Mouse (Mus musculus): ENCODE measurements around the gene Gpatch8. TPM values are rescaled to one million over a fixed set of nuclear protein-coding genes. Genes with fewer than 3 reads are reported as not detected.
A peak's percentile ranks its signal among the peaks of the same experiment; 100 is the strongest.

Gene Gpatch8
- total RNA-seq, 4 experiments from 2014 or later, result 17.7 to 24.0 (median 22.8) TPM

DNA sequence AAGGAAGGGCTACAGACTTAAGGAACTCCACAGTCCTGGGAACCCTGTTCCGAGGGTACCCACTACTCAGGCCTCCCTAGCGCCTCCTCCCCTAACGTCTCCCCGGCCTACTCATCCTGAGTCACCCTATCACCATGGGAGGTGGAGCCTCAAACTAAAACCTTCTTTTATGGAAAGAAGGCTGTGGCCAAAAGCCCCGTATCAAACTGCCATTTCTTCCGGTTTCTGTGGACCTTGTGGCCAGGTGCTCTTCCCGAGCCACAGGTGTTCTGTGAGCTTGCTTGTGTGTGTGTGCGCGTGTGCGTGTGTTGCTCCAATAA lies 119.8 kb downstream of the Gpatch8 start:
- no peak for DNase-seq (ENCODE audit: low spot score in 2 of 2)

DNA sequence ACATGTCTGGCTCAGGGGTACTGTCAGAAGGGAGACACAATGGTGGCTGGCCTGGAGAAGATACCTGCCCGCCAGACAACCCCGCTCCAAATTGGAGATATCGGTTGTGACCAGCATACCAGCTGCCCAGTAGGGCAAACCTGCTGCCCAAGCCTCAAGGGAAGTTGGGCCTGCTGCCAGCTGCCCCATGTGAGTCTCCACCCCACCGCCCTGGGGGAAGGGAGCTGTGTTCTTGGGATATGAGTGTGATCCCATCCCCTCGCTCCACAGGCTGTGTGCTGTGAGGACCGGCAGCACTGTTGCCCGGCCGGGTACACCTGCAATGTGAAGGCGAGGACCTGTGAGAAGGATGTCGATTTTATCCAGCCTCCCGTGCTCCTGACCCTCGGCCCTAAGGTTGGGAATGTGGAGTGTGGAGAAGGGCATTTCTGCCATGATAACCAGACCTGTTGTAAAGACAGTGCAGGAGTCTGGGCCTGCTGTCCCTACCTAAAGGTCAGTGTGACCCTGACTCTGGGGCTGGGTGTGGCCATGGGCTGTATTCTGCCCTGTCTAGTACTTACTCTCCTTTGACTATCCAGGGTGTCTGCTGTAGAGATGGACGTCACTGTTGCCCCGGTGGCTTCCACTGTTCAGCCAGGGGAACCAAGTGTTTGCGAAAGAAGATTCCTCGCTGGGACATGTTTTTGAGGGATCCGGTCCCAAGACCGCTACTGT lies 120.3 kb downstream of the Gpatch8 start:
- no peak for DNase-seq (ENCODE audit: low spot score in 2 of 2)

DNA sequence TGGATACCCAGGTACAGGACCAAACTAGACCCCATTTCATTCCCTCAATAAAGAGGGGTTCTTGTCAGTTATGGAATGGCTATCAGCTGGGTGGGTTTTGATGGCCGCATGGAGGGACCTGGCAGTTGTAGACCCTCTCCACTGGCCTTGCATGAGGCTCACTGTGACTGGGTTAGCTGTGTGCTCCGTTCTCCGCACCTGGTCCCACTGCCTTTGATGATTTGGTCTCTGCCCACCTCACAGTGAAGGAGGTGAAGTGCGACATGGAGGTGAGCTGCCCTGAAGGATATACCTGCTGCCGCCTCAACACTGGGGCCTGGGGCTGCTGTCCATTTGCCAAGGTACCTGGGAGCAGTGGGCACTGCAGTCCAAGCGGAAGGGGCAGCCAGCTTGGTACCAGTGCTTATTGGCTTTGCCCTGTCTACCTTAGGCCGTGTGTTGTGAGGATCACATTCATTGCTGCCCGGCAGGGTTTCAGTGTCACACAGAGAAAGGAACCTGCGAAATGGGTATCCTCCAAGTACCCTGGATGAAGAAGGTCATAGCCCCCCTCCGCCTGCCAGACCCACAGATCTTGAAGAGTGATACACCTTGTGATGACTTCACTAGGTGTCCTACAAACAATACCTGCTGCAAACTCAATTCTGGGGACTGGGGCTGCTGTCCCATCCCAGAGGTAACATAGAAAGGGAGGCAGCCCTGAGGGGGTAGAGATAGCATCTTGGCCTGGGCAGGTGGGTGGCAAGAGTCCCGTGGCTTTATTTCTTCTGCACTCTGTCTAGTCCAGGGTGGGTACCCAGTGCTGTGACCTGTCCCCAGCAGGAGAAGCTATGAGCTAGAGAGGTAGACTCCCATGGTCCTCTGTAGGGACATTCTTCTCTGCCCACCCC lies 121.1 kb downstream of the Gpatch8 start:
- no peak for DNase-seq (ENCODE audit: low spot score in 2 of 2)

DNA sequence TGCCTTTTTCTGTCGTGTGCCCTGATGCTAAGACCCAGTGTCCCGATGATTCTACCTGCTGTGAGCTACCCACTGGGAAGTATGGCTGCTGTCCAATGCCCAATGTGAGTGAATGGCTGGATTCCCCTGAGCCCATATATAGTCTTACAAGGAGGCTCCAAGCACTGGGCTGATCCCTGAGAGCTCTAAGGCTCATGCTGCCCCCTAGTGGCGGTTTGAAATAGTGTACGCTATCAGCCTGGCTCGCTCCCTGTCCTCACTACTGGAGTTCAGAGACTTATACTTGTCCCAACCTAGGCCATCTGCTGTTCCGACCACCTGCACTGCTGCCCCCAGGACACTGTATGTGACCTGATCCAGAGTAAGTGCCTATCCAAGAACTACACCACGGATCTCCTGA lies 121.8 kb downstream of the Gpatch8 start:
- peak; percentile 76 for DNase-seq (ENCODE audit: low spot score in 2 of 2)

DNA sequence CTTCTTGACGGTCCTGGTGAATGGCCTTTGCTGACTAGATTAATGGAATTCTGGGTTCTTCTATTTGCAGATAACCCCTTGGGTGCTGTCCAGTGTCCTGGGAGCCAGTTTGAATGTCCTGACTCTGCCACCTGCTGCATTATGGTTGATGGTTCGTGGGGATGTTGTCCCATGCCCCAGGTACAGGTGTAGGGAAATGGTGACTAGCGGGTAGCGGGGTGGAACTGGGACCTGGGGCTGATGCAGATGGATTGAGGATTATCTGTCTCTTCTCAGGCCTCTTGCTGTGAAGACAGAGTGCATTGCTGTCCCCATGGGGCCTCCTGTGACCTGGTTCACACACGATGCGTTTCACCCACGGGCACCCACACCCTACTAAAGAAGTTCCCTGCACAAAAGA lies 122.3 kb downstream of the Gpatch8 start:
- DNase-seq (ENCODE audit: low spot score in 2 of 2), result no peak

DNA sequence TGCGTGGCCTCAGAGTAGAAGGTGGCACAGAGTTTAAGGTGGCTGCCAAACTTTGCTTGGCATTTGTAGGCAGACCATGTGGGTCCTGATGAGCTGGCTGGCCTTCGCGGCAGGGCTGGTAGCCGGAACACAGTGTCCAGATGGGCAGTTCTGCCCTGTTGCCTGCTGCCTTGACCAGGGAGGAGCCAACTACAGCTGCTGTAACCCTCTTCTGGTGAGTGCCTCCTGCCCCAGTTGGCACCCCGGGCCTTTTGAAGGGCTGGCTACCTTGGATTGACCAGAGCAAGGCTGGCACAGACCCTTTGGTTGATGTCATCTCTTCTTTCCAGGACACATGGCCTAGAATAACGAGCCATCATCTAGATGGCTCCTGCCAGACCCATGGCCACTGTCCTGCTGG lies 123.3 kb downstream of the Gpatch8 start:
- peak; percentile 81 to 87 for DNase-seq (ENCODE audit: low spot score in 2 of 2)

DNA sequence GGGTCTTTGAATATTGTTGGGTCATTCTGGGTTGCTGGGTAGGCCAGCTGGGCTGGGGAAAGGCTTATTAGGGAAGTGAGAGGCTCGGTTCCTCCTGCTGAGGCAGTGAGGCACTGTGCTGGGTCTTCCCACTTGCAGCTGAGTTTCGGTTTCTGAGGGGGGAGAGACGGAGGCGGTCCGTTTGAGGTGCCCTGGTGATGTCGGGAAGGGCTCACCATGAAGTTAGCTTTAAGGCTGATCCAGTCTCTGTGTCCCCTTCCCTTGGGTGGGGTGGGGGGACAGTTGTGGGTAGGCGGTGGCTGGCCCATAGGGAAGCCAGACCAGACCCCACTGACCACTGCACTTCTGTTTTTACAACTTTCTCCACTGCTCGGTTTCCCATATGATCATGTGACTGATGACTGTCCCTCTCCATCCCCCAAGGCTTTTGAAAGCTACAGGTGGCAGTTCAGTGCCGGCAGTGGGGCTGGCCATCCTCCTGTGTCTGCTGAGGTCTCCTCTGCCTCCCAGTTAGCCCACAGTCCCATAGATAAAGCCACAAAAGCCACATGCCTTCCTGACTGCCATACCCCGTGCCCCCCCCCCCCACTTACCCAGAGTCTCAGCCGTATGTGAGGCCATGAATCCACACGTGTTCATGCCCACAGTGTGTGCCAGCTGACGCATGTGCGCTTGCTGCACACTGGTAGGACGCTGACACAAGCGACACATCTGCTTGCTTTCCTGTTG lies 123.9 kb downstream of the Gpatch8 start:
- no peak for DNase-seq (ENCODE audit: low spot score in 2 of 2)

DNA sequence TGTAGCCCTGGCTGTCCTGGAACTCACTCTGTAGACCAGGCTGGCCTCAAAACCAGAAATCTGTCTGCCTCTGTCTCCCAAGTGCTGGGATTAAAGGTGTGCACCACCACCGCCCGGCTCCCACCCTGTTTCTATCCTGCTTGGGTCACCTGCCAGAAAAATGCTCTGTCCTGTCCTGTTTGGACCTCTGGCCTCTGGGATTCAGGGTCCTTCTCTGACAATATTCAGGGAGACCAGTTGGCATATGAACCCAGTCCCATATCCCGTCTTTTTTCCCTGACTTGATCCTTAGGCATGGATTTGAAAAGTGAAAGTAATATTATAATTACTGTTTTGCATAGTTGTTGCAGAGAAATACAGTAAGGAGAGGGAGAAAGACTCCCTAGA lies 124.5 kb downstream of the Gpatch8 start:
- no peak for DNase-seq (ENCODE audit: low spot score in 2 of 2)

DNA sequence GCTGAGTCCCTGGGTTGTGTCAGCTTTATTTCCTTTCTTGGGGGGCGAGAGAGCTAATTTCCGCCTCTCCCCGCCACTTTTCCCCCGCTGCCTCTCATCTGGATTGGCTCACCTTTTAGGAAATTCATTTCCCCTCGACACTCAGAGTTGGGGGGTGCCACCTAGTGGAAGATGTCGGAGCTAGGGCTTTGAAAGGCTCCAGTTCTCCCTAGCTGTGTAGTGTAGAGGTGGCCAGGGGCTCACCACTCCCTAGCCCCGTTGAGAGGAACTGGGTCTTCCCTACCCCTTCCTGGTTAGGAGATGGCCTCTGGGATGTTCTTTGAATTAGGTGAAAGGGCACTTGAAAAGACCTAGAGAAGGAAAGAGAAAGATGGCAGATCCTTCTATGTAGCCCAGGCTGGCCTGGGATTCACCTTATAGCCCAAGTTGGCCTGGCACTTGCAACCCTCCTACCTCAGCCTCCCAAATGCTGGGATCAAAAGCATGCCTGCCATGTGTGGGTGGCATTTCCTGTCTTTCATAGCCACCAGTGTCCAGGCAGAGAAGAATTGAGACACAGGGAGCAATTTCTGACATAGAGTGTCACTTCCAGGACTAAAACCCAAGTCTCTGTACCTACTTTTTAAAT lies 125.1 kb downstream of the Gpatch8 start:
- DNase-seq (ENCODE audit: low spot score in 2 of 2), result peak; percentile 64 to 76

DNA sequence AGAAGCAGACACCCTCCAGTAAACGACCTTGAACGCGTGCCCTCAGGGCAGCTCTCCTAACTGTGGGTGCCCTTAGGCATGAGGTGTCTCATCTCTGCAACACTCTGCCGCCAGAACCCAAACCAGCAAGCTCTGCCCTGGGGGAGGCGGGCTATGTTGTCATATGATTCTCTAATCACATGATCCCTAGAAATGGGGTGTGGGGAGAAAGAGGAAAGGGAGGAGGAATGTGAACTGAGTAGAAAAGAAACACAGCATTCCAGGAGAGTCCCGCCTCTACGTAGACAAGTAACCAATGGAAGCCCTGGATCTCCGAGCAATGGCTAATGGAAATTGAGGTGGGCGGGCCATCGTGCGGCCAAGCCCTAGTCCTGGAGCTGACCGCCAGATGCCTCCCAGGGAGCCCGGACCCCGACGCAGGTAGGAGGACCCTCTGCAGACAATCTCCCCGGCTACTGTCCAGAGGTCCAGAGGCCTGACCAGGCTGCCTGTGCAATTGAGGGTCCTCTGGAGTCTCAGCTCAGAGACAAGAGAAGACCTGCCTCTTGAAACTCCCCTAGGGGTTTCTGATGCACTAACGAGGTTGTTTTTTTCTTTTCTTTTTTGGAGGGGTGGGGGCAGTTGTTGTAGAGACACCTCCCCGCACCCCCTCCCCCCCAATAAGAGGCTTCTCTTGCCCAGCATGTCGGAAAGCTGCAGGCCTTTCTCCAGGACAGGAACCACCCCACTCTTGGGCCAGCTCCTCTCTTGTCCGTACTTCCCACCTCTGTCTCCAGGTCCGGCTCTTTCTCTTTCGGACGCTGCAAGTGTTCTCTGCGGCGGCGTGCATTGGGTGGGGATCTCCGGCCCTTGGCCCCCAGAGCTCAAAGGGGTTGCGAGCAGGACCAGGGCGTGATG lies 125.8 kb downstream of the Gpatch8 start, which contains the start of gene Grn:
Gene Grn, plus strand, starts transcription at position 195 of the 897 bp plus-strand sequence.
- peak; percentile 84 to 86 for DNase-seq (ENCODE audit: low spot score in 2 of 2)

DNA sequence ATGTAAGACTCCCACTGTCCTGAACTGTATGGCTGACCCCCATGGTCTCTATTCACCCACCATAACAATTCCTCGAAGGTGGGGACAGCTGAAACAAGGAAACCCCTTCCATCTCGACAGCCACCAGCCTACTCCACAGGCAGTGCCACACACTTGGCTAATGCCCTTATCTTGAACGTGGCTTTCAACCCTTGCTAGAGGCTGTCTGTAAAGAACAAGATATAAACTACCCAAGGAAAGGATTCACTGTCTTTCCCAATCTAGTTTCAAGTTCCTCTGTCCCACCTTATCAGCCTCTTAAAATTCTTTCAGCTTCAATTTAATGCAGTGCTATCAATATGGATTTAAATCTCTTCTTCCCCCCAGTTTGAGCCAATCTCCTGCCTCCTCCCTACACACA lies 126.6 kb downstream of the Gpatch8 start:
- DNase-seq (ENCODE audit: low spot score in 2 of 2), result no peak

DNA sequence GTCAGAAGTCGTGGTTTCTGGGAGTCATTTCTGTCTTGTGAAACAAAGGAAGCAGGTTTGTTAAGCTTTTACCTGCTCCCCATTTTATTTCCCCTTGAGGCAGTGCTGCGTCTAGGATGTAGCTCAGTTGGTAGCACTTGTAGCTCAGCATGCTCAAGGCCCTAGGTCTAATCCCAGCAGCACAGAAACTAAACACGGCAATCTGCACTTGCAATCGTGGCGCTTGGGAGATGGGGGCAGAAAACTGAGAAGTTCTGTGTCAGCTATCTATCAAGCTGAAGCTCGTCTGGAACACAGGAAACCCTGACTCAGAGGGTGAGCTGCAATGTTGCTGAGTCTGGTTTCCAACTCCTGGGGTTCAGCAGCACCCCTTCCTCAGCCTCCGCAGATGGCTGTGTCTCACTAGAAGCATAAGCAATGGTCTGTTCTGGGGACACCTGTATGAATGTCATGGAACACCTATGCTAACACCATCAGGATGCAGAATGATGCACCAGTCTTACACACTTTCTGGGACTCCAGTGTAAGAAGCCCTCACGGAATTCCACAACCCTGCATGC lies 127.1 kb downstream of the Gpatch8 start:
- no peak for DNase-seq (ENCODE audit: low spot score in 2 of 2)

Other genes starting within 250 kb of the Gpatch8 start
- 10 to 100 TPM; 31.5 to 41.6 (median 38.2) TPM for gene Ubtf, start 236.7 kb downstream of the Gpatch8 start, total RNA-seq (2022)
- 1 to 10 TPM in 1 of 4 experiments, not detected in 3; 1.0 TPM for gene Slc4a1, start 190.2 kb downstream of the Gpatch8 start, total RNA-seq (2022)
- under 1 TPM in 1 of 4 experiments, not detected in 3; 0.21 TPM for gene Rundc3a, start 163.0 kb downstream of the Gpatch8 start, total RNA-seq (2022)
- 10 to 100 TPM; 61.2 to 72.2 (median 66.7) TPM for gene Slc25a39, start 148.4 kb downstream of the Gpatch8 start, total RNA-seq (2022)
- 10 to 100 TPM; 12.2 to 21.8 (median 17.0) TPM for gene Grn, start 126.1 kb downstream of the Gpatch8 start, total RNA-seq (2022)
- gene Fam171a2, start 108.7 kb downstream of the Gpatch8 start, total RNA-seq (2022), result 1 to 10 TPM in 3 of 4 experiments, under 1 TPM in 1; 0.97 to 1.5 (median 1.2) TPM
- gene Itga2b, start 86.3 kb downstream of the Gpatch8 start, total RNA-seq (2022), result 1 to 10 TPM in 1 of 4 experiments, under 1 TPM in 2, not detected in 1; 0.63 to 2.0 (median 0.72) TPM
- gene Gm11627, start 23.1 kb upstream of the Gpatch8 start, total RNA-seq (2022), result under 1 TPM in 1 of 4 experiments, not detected in 3; 0.80 TPM
- 1 to 10 TPM in 3 of 4 experiments, under 1 TPM in 1; 0.75 to 1.3 (median 1.1) TPM for gene Fzd2, start 48.0 kb upstream of the Gpatch8 start, total RNA-seq (2022)
- not detected for gene Meioc, start 107.3 kb upstream of the Gpatch8 start, total RNA-seq (2022)
- 10 to 100 TPM; 73.6 to 84.9 (median 79.9) TPM for gene Ccdc43, start 141.4 kb upstream of the Gpatch8 start, total RNA-seq (2022)
- under 1 TPM; 0.19 to 0.34 (median 0.23) TPM for gene Adam11, start 205.0 kb upstream of the Gpatch8 start, total RNA-seq (2022)

Measured in gastrocnemius, adult 8-10 months (tissue).